Mouse (Mus musculus): ENCODE data around the gene Krtcap2.
A peak's percentile ranks its signal among the peaks of the same experiment; 100 is the strongest.

The Krtcap2 gene

DNA sequence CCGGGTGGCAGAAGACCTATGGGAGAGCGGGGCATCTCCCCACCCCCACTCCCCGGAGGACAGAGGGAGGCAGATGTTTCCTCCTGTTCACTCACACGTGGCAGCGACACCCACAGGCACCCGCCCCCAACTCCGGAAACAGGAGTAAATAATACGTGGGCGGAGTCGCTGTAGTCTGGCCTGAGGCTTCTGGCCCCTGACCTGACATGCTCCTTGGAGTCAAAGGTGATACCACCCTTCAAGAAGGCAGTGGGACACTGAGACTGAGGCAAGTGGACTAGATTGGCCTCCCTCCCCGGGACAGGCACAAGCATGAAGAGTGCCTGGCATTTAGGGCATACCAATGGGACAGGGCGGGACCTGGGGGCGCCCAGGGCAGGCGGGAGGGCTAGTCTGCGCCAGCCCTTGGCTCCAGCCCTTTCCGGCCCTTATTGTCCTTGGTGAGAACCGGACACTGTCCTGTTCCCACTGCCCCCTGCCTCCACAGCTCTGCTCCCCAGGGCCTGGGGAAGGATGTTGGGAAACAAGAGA, 5.7 kb downstream of the Krtcap2 start:
- DNase-seq, result no peak

DNA sequence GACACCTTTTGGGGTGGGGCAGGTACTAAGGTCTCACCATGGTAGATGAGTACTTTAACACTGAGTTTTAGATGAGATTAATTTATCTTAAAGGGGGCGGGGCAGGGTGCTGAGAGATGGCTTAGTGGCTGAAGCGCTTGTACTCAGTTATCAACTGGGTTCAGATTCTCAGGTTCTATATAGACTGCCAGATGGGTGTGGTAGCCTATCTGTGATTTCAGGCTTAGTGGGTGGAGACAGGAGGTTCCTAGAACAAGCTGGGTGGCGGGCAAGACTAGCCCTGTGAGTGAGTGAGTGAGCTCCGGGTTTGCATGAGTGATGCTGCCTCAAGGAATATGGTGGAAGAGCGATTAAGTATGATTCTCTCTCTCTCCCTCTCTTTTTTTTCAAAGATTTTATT, 9.2 kb downstream of the Krtcap2 start:
- DNase-seq, result no peak

DNA sequence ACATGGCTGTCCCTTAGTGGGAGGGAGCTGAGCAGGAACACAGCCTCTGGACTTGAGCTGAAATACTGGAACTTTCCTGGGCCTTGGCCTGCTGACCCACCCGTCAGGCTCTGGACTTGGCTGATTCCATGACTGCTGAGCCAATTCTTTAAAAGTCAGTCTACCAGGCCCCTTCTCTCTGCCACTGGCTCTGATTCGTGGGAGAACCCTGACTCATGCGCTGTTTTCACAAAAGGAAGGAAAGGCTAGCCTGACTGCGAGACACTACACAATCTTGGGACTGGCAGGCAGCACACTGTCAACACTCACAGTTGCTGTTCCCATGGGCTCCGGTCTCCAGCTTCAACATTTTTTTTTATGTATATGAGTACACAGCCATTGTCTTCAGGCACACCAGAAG, 10.4 kb downstream of the Krtcap2 start:
- DNase-seq, result no peak

- no peak for DNase-seq
Measured at GRCm38 (mm10) chr3:89259076-89259475, 13.3 kb downstream of the Krtcap2 start, which contains the start of gene Dpm3. Gene Dpm3 (plus strand): TSS chr3:89259358.

- DNase-seq, result no peak
Measured at GRCm38 (mm10) chr3:89260211-89260610, 14.4 kb downstream of the Krtcap2 start.

GRCm38 (mm10) chr3:89262417-89262816, 16.7 kb downstream of the Krtcap2 start:
- DNase-seq, result no peak

DNA sequence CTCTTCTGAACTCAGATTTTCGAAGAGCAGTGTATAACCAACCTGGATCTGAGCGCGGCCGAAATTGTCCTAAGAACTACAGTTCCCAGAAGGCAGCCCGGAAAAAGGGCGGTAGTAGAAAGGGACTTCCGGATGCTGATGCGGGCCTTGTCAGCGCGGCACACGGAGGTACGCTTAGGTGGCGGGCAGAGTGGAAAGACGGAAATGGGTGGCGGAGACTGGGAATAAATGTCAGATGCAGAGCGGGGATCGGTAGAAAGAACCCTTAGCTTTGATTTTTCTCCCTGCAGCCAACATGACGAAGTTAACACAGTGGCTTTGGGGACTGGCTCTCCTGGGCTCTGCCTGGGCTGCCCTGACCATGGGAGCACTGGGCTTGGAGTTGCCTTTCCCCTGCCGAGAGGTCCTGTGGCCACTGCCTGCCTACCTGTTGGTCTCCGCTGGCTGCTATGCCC, 20.7 kb downstream of the Krtcap2 start:
- DNase-seq, result peak; percentile 83

DNA sequence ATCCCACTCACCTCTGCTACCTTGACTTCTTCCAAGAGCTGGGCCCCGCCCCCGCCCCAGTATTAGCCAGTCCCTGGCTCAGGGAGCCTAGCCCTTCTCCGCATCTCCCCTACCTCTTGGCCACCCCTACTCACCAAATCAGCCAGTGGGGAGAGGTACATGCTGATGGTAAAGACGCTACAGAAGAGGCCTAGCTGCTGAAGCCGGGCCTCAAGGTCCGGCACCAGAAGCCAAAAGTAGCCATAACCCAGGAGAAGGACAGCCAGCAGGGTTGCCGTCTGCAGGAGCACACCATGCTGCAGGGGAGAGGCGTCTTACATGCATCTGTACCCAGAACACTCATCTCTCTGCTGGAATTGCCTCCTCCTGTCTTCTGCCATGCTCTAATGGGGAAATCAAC, 23.1 kb downstream of the Krtcap2 start:
- DNase-seq, result no peak

- DNase-seq, result peak; percentile 84
Measured at GRCm38 (mm10) chr3:89270051-89270755, 24.4 kb downstream of the Krtcap2 start, which contains the start of gene Slc50a1. Gene Slc50a1 (minus strand): TSS chr3:89270570.

DNA sequence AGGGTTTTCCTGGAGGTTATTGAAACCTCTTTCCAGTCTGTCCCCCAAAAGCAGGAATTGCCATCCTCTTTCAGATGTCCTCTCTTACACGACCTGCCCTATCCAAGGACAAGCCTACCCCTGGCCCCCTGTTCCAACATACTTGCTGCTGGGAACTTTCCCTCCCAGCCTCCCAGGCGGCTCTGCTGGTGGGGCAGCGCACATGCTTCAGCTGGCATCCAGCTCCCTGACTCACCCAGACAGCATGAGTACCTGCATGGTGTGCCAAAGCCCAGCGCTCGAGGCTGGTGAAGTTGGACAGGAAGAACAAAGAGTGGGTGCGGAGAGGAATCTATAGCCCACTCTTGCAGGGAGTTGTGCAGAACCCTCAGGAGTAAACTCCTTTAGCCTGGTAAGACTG, 25.1 kb downstream of the Krtcap2 start:
- peak; percentile 83 for DNase-seq

- DNase-seq, result no peak
Measured at GRCm38 (mm10) chr3:89271760-89272159, 26.0 kb downstream of the Krtcap2 start.

DNA sequence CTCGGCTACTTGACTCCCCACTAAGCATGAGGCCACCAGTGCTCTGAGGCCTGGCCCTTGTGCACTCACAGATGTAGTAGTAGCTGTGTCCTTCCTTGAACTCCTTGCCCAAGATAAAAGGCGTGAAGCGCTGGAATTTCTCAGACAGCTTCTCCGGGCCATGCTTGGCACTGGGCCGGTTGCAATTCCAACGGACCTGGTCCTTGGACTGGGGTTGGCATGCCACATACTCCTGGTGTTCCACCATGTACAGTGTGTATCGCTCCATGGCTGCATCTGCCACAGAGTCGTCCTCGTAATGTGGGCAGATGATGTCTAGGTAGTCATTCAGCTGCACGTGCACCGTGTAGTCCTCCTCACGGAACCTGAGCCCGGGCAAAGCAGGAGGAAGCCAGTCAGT, 30.3 kb downstream of the Krtcap2 start:
- no peak for DNase-seq

DNA sequence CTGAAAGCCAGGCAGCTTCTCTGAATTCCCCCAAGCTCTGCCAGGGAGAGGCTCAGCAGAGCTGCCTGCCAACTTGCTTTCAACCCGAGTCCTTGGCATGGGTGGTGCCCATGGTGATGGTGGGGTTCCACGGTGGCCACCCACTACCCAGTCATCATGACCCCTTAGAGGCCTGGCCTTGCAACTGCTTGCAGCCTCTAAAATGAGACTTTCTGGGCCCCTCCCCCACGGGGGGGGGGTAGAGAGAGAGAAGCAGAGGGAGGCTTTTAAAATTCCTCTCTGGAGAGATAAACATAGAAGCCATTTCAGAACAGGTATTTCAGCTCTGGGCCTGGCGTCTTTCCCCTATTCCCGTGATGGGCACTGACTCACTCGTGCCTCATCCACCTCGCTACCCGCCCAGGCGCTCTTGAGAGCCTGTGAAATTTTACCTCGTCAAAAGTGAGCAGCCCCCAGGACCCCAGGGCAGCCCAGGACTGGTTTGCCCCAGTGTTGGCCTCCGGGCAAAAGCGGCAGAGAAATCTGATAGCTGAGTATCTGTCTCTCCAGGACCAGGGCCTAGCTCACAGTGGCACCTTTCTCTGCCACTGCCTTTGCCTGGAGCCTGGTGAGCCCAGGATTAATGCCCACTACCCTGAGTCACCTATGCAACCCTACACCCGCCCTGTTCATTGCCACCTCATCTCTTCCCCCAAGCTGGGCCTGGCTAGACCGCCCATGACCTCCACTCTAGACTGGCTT, 31.7 kb downstream of the Krtcap2 start:
- DNase-seq, result peak; percentile 69

GRCm38 (mm10) chr3:89278107-89278506, 32.3 kb downstream of the Krtcap2 start:
- DNase-seq, result no peak

DNA sequence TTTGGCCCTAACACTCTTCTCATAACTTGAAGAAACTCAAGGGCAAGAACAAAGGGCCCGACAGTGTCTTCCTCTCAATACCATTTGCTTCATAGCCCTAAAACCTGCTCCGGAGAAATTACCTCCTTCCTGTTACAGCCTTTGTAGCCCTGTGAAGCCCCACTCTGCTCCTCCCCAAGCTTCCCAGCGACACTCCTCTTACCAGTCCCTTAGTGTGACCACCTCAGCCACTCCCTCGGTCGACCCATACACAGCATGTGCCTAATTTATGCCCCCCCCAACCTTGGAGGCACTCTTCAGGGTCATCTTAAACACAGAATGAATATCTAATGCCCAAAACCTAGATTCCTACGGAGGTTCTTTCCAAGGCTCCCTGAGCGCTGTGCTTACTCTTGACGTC, 32.9 kb downstream of the Krtcap2 start:
- no peak for DNase-seq

- DNase-seq, result peak; percentile 82
Measured at GRCm38 (mm10) chr3:89279153-89279890, 33.6 kb downstream of the Krtcap2 start.

GRCm38 (mm10) chr3:89280050-89280605, 34.4 kb downstream of the Krtcap2 start:
- DNase-seq, result no peak

DNA sequence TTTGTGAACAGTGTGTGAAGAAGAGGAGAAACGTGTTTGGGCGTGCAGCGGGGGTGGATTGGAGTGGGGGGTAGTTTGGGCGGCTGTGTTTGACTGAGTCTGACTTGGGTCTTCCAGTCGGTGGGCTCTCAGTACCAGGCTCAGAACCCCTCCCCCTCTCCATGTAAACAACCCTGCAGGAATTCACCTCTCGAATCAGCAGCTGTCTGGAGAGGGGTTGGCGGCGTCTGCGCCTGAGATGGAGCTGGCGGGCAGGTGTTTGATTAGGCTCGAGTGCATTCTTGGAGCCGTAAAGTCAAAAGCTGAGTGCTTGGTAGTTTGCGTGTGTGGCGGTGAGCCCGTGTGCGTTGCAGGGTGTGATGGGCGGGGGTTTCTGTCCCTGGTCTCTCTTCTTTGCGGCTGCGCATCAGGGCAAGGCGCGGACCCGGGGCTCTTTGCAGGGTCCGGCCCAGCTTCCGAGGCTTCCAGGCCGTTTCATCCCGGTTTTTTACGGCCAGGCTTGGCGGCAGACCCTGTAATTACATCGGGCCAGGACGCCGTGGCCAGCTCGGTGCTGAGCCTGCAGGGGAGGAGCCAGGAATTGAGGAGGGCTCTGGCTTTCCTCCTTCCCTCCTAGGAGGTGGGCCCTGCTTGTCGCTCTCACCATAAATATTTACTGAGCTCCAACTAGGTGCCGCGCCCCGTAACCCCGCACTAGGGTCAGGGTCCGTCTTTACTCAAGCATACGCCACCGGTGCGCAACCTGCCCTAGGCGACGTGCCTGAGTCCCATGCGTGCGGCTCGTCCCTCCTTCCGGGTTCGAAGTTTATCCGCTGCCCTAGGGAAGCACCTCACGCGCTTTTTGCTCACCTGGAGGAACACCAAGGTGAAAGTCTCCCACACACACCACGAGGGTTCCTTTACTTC, 35.1 kb downstream of the Krtcap2 start, which contains the start of gene Efna1:
Efna1 (minus strand) TSS at position 537 of the 906 bp plus-strand sequence.
- peak; percentile 44 for DNase-seq

DNA sequence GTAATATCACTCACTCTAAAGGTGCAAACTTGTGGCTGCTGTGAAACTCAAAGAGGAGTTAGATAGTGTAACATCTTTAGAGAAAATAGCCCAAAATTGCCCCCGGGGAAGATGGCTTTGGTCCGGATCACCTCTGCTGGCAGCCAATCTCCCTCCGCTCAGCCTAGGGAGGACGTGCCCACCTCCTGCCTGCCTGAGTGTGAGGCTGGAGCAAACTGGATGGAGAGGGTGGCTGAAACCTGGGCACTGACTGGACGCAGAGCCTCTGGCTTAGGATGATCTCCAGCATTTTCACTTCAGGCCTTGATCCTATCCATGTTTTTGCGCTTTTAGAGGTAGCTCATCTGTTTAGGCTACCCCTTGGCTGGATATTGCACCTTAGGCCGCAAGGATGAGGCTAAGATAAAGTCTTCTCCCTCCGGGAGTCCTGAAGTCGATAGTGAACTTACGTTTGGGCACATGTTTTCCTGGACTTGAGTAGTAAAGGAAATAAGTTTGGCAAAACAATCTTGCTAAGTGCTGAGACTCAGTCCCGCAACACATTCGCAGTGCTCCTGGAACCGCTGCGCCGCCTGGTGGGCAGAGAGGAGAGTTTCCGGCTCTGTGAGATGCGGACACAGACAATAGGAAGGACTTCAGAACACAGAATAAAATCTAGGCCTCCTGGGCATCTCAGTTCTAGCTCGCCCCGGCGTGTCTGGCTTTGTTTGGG, 36.0 kb downstream of the Krtcap2 start:
- peak; percentile 81 for DNase-seq

- no peak for DNase-seq
Measured at GRCm38 (mm10) chr3:89282291-89282643, 36.5 kb downstream of the Krtcap2 start.

- DNase-seq, result no peak
Measured at GRCm38 (mm10) chr3:89284261-89284660, 38.5 kb downstream of the Krtcap2 start.
